In genomic region chr7:129765681-129766080, GRCm38 (mm10) we compare ENCODE assay signal across 19 mouse cellular contexts.
DNase-seq lines count a peak whose midpoint lies in the region; ATAC-seq lines count a peak whose summit lies in the region.
"Had no signal": no experiment of that assay in that cellular context is flagged by ENCODE, and none has a peak within 500 bp of the region (broad histone marks: within the 10 kb centered on the region; RNA-seq: fewer than 3 reads in every experiment).

No protein-coding gene starts in this region.

- no peaks in the 10 kb centered on the region for H3K9me3 ChIP-seq in heart, embryonic 10.5 days
- no peaks in the 10 kb centered on the region for H3K9me3 ChIP-seq in heart, embryonic 12.5 days (replicated peaks)
- no peaks in the 10 kb centered on the region for H3K9me3 ChIP-seq in stomach, embryonic 16.5 days (replicated peaks; ENCODE audit: control insufficient read depth, low read length)
- H3K9me3 ChIP-seq: embryonic facial prominence, embryonic 10.5 days; embryonic facial prominence, embryonic 12.5 days; forebrain, embryonic 13.5 days; forebrain, embryonic 15.5 days had no signal

- no peak for ATAC-seq in heart, embryonic 12.5 days (ENCODE audit: insufficient number of reproducible peaks, low FRiP score)
- no peak for ATAC-seq in stomach, embryonic 16.5 days (ENCODE audit: insufficient read depth, low FRiP score)
- ATAC-seq: activated CD4-positive, CD25-positive, alpha-beta regulatory T cell, adult 4 months; forebrain, embryonic 13.5 days; forebrain, embryonic 15.5 days; forebrain, postnatal 0 days had no signal

- no peaks in the 10 kb centered on the region for H3K36me3 ChIP-seq in heart, embryonic 10.5 days
- no peaks in the 10 kb centered on the region for H3K36me3 ChIP-seq in heart, embryonic 12.5 days
- H3K36me3 ChIP-seq in stomach, embryonic 16.5 days (ENCODE audit: control insufficient read depth, insufficient read depth, low read length) = no peaks in the 10 kb centered on the region
- H3K36me3 ChIP-seq: embryonic facial prominence, embryonic 10.5 days; embryonic facial prominence, embryonic 12.5 days; forebrain, embryonic 15.5 days had no signal

- WGBS in heart, embryonic 10.5 days = 86% methylated on average over 7 of the region's 7 CpGs
- WGBS in heart, embryonic 12.5 days = 85% methylated on average over 7 of the region's 7 CpGs
- WGBS in stomach, embryonic 16.5 days = 87% methylated on average over 7 of the region's 7 CpGs

- H3K27ac ChIP-seq in heart, embryonic 10.5 days = no peak overlapping the region
- no peak overlapping the region for H3K27ac ChIP-seq in heart, embryonic 12.5 days (ENCODE audit: poor library complexity, severe bottlenecking)
- H3K27ac ChIP-seq in stomach, embryonic 16.5 days (ENCODE audit: low read length) = peak overlapping the region; percentile 82
- H3K27ac ChIP-seq: embryonic facial prominence, embryonic 12.5 days; forebrain, embryonic 13.5 days; forebrain, embryonic 15.5 days had no signal

- DNase-seq in heart, embryonic 10.5 days (ENCODE audit: low spot score) = peak; percentile 67
- no peak for DNase-seq in retina, embryonic 14.5 days (ENCODE audit: low spot score)
- no peak for DNase-seq in T-cell, adult 2 months (ENCODE audit: low spot score)
- DNase-seq: adrenal gland, adult 8-10 months; adrenal gland, postnatal 14 days; adrenal gland, postnatal 36 days; cerebellum, adult 11-12 months; cerebellum, adult 2 months; cerebellum, adult 9-10 months; cerebellum, postnatal 10 days; cerebellum, postnatal 25 days; forebrain, postnatal 0 days had no signal

- H3K27me3 ChIP-seq in heart, embryonic 10.5 days (ENCODE audit: insufficient read depth, poor library complexity, severe bottlenecking) = no peaks in the 10 kb centered on the region
- H3K27me3 ChIP-seq in heart, embryonic 12.5 days (replicated peaks) = no peaks in the 10 kb centered on the region
- H3K27me3 ChIP-seq in stomach, embryonic 16.5 days (ENCODE audit: control insufficient read depth, insufficient read depth, low read length) = no peaks in the 10 kb centered on the region
- H3K27me3 ChIP-seq: embryonic facial prominence, embryonic 12.5 days; forebrain, embryonic 15.5 days had no signal

- no peak overlapping the region for H3K9ac ChIP-seq in heart, embryonic 12.5 days
- H3K9ac ChIP-seq in stomach, embryonic 16.5 days (ENCODE audit: low read length) = no peak overlapping the region
- H3K9ac ChIP-seq: embryonic facial prominence, embryonic 12.5 days; forebrain, embryonic 13.5 days; forebrain, embryonic 15.5 days; forebrain, postnatal 0 days had no signal

- no peak overlapping the region for H3K4me3 ChIP-seq in heart, embryonic 10.5 days
- H3K4me3 ChIP-seq in heart, embryonic 12.5 days = no peak overlapping the region
- H3K4me3 ChIP-seq in stomach, embryonic 16.5 days (replicated peaks; ENCODE audit: low read length) = no peak overlapping the region
- H3K4me3 ChIP-seq: embryonic facial prominence, embryonic 10.5 days; embryonic facial prominence, embryonic 12.5 days; forebrain, embryonic 13.5 days; forebrain, embryonic 15.5 days had no signal

- H3K4me1 ChIP-seq in heart, embryonic 10.5 days = peaks cover 16% of the 10 kb centered on the region
- peaks cover 14% of the 10 kb centered on the region for H3K4me1 ChIP-seq in heart, embryonic 12.5 days (replicated peaks)
- H3K4me1 ChIP-seq in stomach, embryonic 16.5 days (ENCODE audit: control insufficient read depth, insufficient read depth, low read length) = peaks cover 37% of the 10 kb centered on the region
- H3K4me1 ChIP-seq: forebrain, embryonic 15.5 days had no signal

- H3K4me2 ChIP-seq in heart, embryonic 12.5 days = no peak overlapping the region
- no peak overlapping the region for H3K4me2 ChIP-seq in stomach, embryonic 16.5 days (ENCODE audit: low read depth, low read length)
- H3K4me2 ChIP-seq: embryonic facial prominence, embryonic 12.5 days; forebrain, embryonic 13.5 days; forebrain, embryonic 15.5 days had no signal
